Mouse (Mus musculus): ENCODE measurements around the gene Mylip. TPM values are rescaled to one million over a fixed set of nuclear protein-coding genes. Genes with fewer than 3 reads are reported as not detected.

The Mylip gene
- total and polyA plus RNA-seq, 3 experiments = 0.13 TPM; not detected in 2

GRCm38 (mm10) chr13:45406289-45406688 is 16.7 kb downstream of the Mylip start:
- Histone ChIP-seq H3K4me2 (ENCODE audit: insufficient read depth, low read depth, poor library complexity, severe bottlenecking) (no peak overlapping the region), H3K36me3 (replicated peaks in 1 of 2; ENCODE audit: control insufficient read depth in 1 of 2, insufficient read depth in 1 of 2, low read length in 1 of 2) (no peaks in the 10 kb centered on the region), H3K27ac (ENCODE audit: insufficient read depth, low read depth) (no peak overlapping the region), H3K27me3 (replicated peaks) (no peaks in the 10 kb centered on the region), H3K4me1 (ENCODE audit: control insufficient read depth in 1 of 2, insufficient read depth in 2 of 2) (peaks cover 0 to 4% of the 10 kb centered on the region in 2 experiments; a peak in 2 of 4 replicates), H3K9ac (ENCODE audit: insufficient read depth, low read depth) (no peak overlapping the region), H3K9me3 (replicated peaks; ENCODE audit: low read length) (no peaks in the 10 kb centered on the region), H3K4me3 (replicated peaks in 1 of 3; ENCODE audit: low read depth in 2 of 3, low read length in 2 of 3, poor library complexity in 1 of 3) (no peak overlapping the region), H3K79me2 (replicated peaks; ENCODE audit: control insufficient read depth, extremely low read depth, insufficient read depth, poor library complexity, severe bottlenecking) (no peaks in the 10 kb centered on the region)
- dilution Hi-C loops (cut with MboI; ENCODE audit: extremely low pct_ligation_motif_present, extremely low pct_unique_long_range_greater_than_20kb, low sequenced_read_pairs) = no loop called here
- in situ Hi-C loops (cut with MboI; ENCODE audit: low pct_ligation_motif_present, low pct_unique_long_range_greater_than_20kb, low sequenced_read_pairs) = no loop called here
- no peak for DNase-seq (ENCODE audit: extremely low read depth)
- no peak for TF ChIP-seq ZC3H11A (IDR thresholded peaks at IDR 0.05; ENCODE audit: low read depth, low read length)
- no peak for TF ChIP-seq ETS1 (conservative IDR thresholded peaks at IDR 0.05; ENCODE audit: low read depth, low read length)
- no peak for TF ChIP-seq ZNF384 (IDR thresholded peaks at IDR 0.05; ENCODE audit: low read depth, low read length)
- TF ChIP-seq NELFE (IDR thresholded peaks at IDR 0.05; ENCODE audit: low read depth, low read length) = no peak
- no peak for TF ChIP-seq GABPA (IDR thresholded peaks at IDR 0.05; ENCODE audit: insufficient replicate concordance, low read depth, low read length)
- TF ChIP-seq JUND (conservative IDR thresholded peaks at IDR 0.05; ENCODE audit: low read depth, low read length) = no peak
- TF ChIP-seq USF1 (IDR thresholded peaks at IDR 0.05; ENCODE audit: low read depth, low read length) = no peak
- TF ChIP-seq MXI1 (IDR thresholded peaks at IDR 0.05; ENCODE audit: low read depth, low read length) = no peak
- no peak for TF ChIP-seq E2F4 (IDR thresholded peaks at IDR 0.05; ENCODE audit: insufficient replicate concordance, low read depth, low read length)
- TF ChIP-seq CHD2 (IDR thresholded peaks at IDR 0.05; ENCODE audit: low read length) = no peak
- TF ChIP-seq POLR2A (IDR thresholded peaks at IDR 0.05; ENCODE audit: low read depth, low read length) = no peak
- no peak for TF ChIP-seq NRF1 (IDR thresholded peaks at IDR 0.05; ENCODE audit: low read depth, low read length)
- TF ChIP-seq EP300 (IDR thresholded peaks at IDR 0.05; ENCODE audit: low read length) = no peak
- TF ChIP-seq SIN3A (IDR thresholded peaks at IDR 0.05; ENCODE audit: low read length) = no peak
- TF ChIP-seq POLR2AphosphoS2 (IDR thresholded peaks at IDR 0.05; ENCODE audit: low read depth, low read length) = no peak

- H3K4me3 ChIP-seq (replicated peaks in 1 of 3; ENCODE audit: low read depth in 2 of 3, low read length in 2 of 3, poor library complexity in 1 of 3) = no peak overlapping the region
- H3K27me3 ChIP-seq (replicated peaks) = no peaks in the 10 kb centered on the region
- no peak overlapping the region for H3K27ac ChIP-seq (ENCODE audit: insufficient read depth, low read depth)
- TF ChIP-seq UBTF (IDR thresholded peaks at IDR 0.05; ENCODE audit: low read depth, low read length) (no peak), IRF4 (IDR thresholded peaks at IDR 0.05; ENCODE audit: low read depth, low read length) (no peak), CHD1 (IDR thresholded peaks at IDR 0.05; ENCODE audit: low read depth, low read length) (no peak), ELF1 (IDR thresholded peaks at IDR 0.05; ENCODE audit: low read depth, low read length) (no peak)
- DNase-seq (ENCODE audit: extremely low read depth) = no peak
- H3K4me2 ChIP-seq (ENCODE audit: insufficient read depth, low read depth, poor library complexity, severe bottlenecking) = no peak overlapping the region
- H3K79me2 ChIP-seq (replicated peaks; ENCODE audit: control insufficient read depth, extremely low read depth, insufficient read depth, poor library complexity, severe bottlenecking) = no peaks in the 10 kb centered on the region
- peaks cover 0 to 4% of the 10 kb centered on the region in 2 experiments; a peak in 2 of 4 replicates for H3K4me1 ChIP-seq (ENCODE audit: control insufficient read depth in 1 of 2, insufficient read depth in 2 of 2)
- H3K9me3 ChIP-seq (replicated peaks; ENCODE audit: low read length) = no peaks in the 10 kb centered on the region
- no peaks in the 10 kb centered on the region for H3K36me3 ChIP-seq (replicated peaks in 1 of 2; ENCODE audit: control insufficient read depth in 1 of 2, insufficient read depth in 1 of 2, low read length in 1 of 2)
- in situ Hi-C loops (cut with MboI; ENCODE audit: low pct_ligation_motif_present, low pct_unique_long_range_greater_than_20kb, low sequenced_read_pairs) = no loop called here
- dilution Hi-C loops (cut with MboI; ENCODE audit: extremely low pct_ligation_motif_present, extremely low pct_unique_long_range_greater_than_20kb, low sequenced_read_pairs) = no loop called here
- no peak overlapping the region for H3K9ac ChIP-seq (ENCODE audit: insufficient read depth, low read depth)
These were observed 17.2 kb downstream of the Mylip start for GRCm38 (mm10) chr13:45406703-45407102.

Measured in CH12.LX (cell line).